Mouse (Mus musculus): ENCODE results near the gene Srms.
"Not testable (repeated sequence)": the region's sequence is repeated elsewhere in the genome, so short reads cannot be mapped to it uniquely, and the experiment has no call there.

Srms gene

GRCm38 (mm10) chr2:181219538-181220216 is 6.7 kb upstream of the Srms start, which contains the start of gene Fndc11:
Gene Fndc11, plus strand, starts transcription at chr2:181220013.
- in situ Hi-C loops (cut with MboI), result no loop called here

- in situ Hi-C loops (cut with MboI), result no loop called here
Observed at GRCm38 (mm10) chr2:181218881-181219485, 6.0 kb upstream of the Srms start.

- in situ Hi-C loops (cut with MboI), result no loop called here
Observed at GRCm38 (mm10) chr2:181216037-181216436, 3.1 kb upstream of the Srms start.

- in situ Hi-C loops (cut with MboI), result no loop called here
Observed at GRCm38 (mm10) chr2:181212389-181213020, 480 bp downstream of the Srms start.

GRCm38 (mm10) chr2:181206118-181206517 is 6.9 kb downstream of the Srms start:
- in situ Hi-C loops (cut with MboI), result no loop called here

GRCm38 (mm10) chr2:181205678-181206077 is 7.3 kb downstream of the Srms start:
- in situ Hi-C loops (cut with MboI), result no loop called here

- in situ Hi-C loops (cut with MboI), result no loop called here
Observed at GRCm38 (mm10) chr2:181202886-181203285, 10.1 kb downstream of the Srms start.

GRCm38 (mm10) chr2:181202422-181202821 is 10.6 kb downstream of the Srms start, which contains the start of gene Ptk6:
Gene Ptk6, minus strand, starts transcription at chr2:181202789.
- in situ Hi-C loops (cut with MboI), result no loop called here

GRCm38 (mm10) chr2:181201606-181202005 is 11.4 kb downstream of the Srms start:
- in situ Hi-C loops (cut with MboI), result no loop called here

- in situ Hi-C loops (cut with MboI), result no loop called here
Observed at GRCm38 (mm10) chr2:181196628-181197300, 16.2 kb downstream of the Srms start.

GRCm38 (mm10) chr2:181193044-181193443 is 19.9 kb downstream of the Srms start:
- in situ Hi-C loops (cut with MboI), result no loop called here

GRCm38 (mm10) chr2:181191936-181192335 is 21.0 kb downstream of the Srms start:
- in situ Hi-C loops (cut with MboI), result no loop called here

- in situ Hi-C loops (cut with MboI), result not testable (repeated sequence)
Observed at GRCm38 (mm10) chr2:181191385-181191784, 21.6 kb downstream of the Srms start.

- in situ Hi-C loops (cut with MboI), result loop anchor here (10.0 kb wide), 1 partner anchor 145 kb away; no protein-coding TSS in a partner anchor
Observed at GRCm38 (mm10) chr2:181189321-181189720, 23.7 kb downstream of the Srms start.

- in situ Hi-C loops (cut with MboI), result loop anchor here (10.0 kb wide), 1 partner anchor 146 kb away; no protein-coding TSS in a partner anchor
Observed at GRCm38 (mm10) chr2:181188681-181189080, 24.3 kb downstream of the Srms start.

GRCm38 (mm10) chr2:181187121-181188000 is 25.6 kb downstream of the Srms start, which contains the start of gene Ppdpf:
Gene Ppdpf, plus strand, starts transcription at chr2:181187247.
- in situ Hi-C loops (cut with MboI), result loop anchor here (10.0 kb wide), 1 partner anchor 147 kb away; no protein-coding TSS in a partner anchor

- in situ Hi-C loops (cut with MboI), result loop anchor here (10.0 kb wide), 1 partner anchor 148 kb away; no protein-coding TSS in a partner anchor
Observed at GRCm38 (mm10) chr2:181186635-181187034, 26.4 kb downstream of the Srms start.

GRCm38 (mm10) chr2:181180898-181181297 is 32.1 kb downstream of the Srms start:
- in situ Hi-C loops (cut with MboI), result loop anchor here (10.0 kb wide), 1 partner anchor 154 kb away; no protein-coding TSS in a partner anchor

- in situ Hi-C loops (cut with MboI), result no loop called here
Observed at GRCm38 (mm10) chr2:181178471-181178870, 34.5 kb downstream of the Srms start.

- in situ Hi-C loops (cut with MboI), result no loop called here
Observed at GRCm38 (mm10) chr2:181178015-181178414, 35.0 kb downstream of the Srms start.

- in situ Hi-C loops (cut with MboI), result no loop called here
Observed at GRCm38 (mm10) chr2:181174646-181175045, 38.3 kb downstream of the Srms start.
